In genomic region chr1:42905148-42905547, GRCm38 (mm10) we compare ENCODE assay signal across 26 mouse cellular contexts.
"Had no signal": no experiment of that assay in that cellular context is flagged by ENCODE, and none has a peak within 500 bp of the region (broad histone marks: within the 10 kb centered on the region; RNA-seq: fewer than 3 reads in every experiment).

No protein-coding gene starts in this region.

- ATAC-seq: hindbrain, embryonic 16.5 days; inflammation-experienced regulatory T-cells, adult 6 months; intestine, embryonic 15.5 days; intestine, postnatal 0 days had no signal

- H3K4me2 ChIP-seq: heart, embryonic 11.5 days; heart, embryonic 13.5 days; heart, embryonic 15.5 days; hindbrain, embryonic 12.5 days; hindbrain, embryonic 14.5 days; intestine, embryonic 15.5 days; limb, embryonic 12.5 days; liver, embryonic 11.5 days had no signal

- H3K27me3 ChIP-seq: heart, embryonic 13.5 days; heart, embryonic 15.5 days; hindbrain, embryonic 12.5 days; intestine, embryonic 15.5 days; limb, embryonic 12.5 days had no signal

- H3K9me3 ChIP-seq: heart, embryonic 13.5 days; heart, embryonic 15.5 days; hindbrain, embryonic 12.5 days; intestine, embryonic 15.5 days; limb, embryonic 10.5 days; limb, embryonic 12.5 days had no signal

- H3K9ac ChIP-seq: heart, embryonic 13.5 days; heart, embryonic 15.5 days; hindbrain, embryonic 12.5 days; hindbrain, embryonic 14.5 days; intestine, embryonic 15.5 days; limb, embryonic 12.5 days had no signal

- H3K27ac ChIP-seq: gastrocnemius, adult 2 months; heart, embryonic 13.5 days; heart, embryonic 15.5 days; hindbrain, embryonic 12.5 days; hindbrain, embryonic 14.5 days; intestine, embryonic 15.5 days; layer of hippocampus, adult 2 months; left cerebral cortex, adult 2 months; limb, embryonic 10.5 days; limb, embryonic 12.5 days had no signal

- DNase-seq: gastrocnemius, adult 2 months; gastrocnemius, postnatal 10 days; gastrocnemius, postnatal 25 days; heart, adult 18-20 months; heart, postnatal 14 days; heart, postnatal 36 days; kidney, adult 18-20 months; kidney, adult 8-10 months; kidney, postnatal 10 days; kidney, postnatal 25 days; kidney, postnatal 4 days; liver had no signal

- H3K4me1 ChIP-seq: heart, embryonic 15.5 days; hindbrain, embryonic 12.5 days; intestine, embryonic 15.5 days; limb, embryonic 10.5 days had no signal

- H3K4me3 ChIP-seq: gastrocnemius, adult 2 months; heart, embryonic 13.5 days; heart, embryonic 15.5 days; hindbrain, embryonic 12.5 days; intestine, embryonic 15.5 days; layer of hippocampus, adult 2 months; left cerebral cortex, adult 2 months; limb, embryonic 10.5 days; limb, embryonic 12.5 days had no signal
